Mouse (Mus musculus) heart, embryonic 11.5 days (tissue): ENCODE data around the gene Mei1. TPM values are rescaled to one million over a fixed set of nuclear protein-coding genes. Genes with fewer than 3 reads are reported as not detected.

Source experiments
- ATAC-seq: fragments of 200-750 bp; cut with Nextera tagmentation; replicated peaks from 2 replicates; pipeline ENCODE4 v1.8.0; 2017; ENCODE audit warnings: moderate library complexity; ENCODE audit not compliant: insufficient number of reproducible peaks, low FRiP score, low TSS enrichment
- H3K27ac ChIP-seq: fragments of 300-500 bp; sonication (generic); 2 replicates; pipeline ENCODE4 v1.5.1; 2014; ENCODE audit warnings: mild to moderate bottlenecking, low read depth, low read length
- H3K27me3 ChIP-seq: fragments of 300-500 bp; sonication (generic); 2 replicates; pipeline ENCODE4 v1.6.1; 2014; ENCODE audit warnings: mild to moderate bottlenecking, low read length, mixed read lengths; ENCODE audit not compliant: control insufficient read depth, insufficient read depth
- H3K36me3 ChIP-seq: fragments of 300-500 bp; sonication (generic); 2 replicates; pipeline ENCODE4 v1.6.1; 2014; ENCODE audit warnings: mild to moderate bottlenecking, low read length, moderate library complexity, mixed read lengths; ENCODE audit not compliant: control insufficient read depth, insufficient read depth
- H3K4me1 ChIP-seq: fragments of 300-500 bp; sonication (generic); 2 replicates; pipeline ENCODE4 v1.6.1; 2014; ENCODE audit warnings: low read length; ENCODE audit not compliant: control insufficient read depth, insufficient read depth
- H3K4me2 ChIP-seq: fragments of 300-500 bp; sonication (generic); 2 replicates; pipeline ENCODE4 v1.6.1; 2014; ENCODE audit warnings: mild to moderate bottlenecking, moderate library complexity
- H3K4me3 ChIP-seq: fragments of 300-500 bp; sonication (generic); 2 replicates; pipeline ENCODE4 v1.5.1; 2014; ENCODE audit warnings: low read depth, low read length
- H3K9ac ChIP-seq: fragments of 300-500 bp; sonication (generic); 2 replicates; pipeline ENCODE4 v1.6.1; 2014; ENCODE audit warnings: mild to moderate bottlenecking, low read depth, low read length, moderate library complexity
- H3K9me3 ChIP-seq: fragments of 300-500 bp; sonication (generic); replicated peaks from 2 replicates; pipeline ENCODE4 v1.6.1; 2016; ENCODE audit warnings: low read length; ENCODE audit not compliant: control insufficient read depth
- WGBS: fragments of 180-500 bp; shearing (Covaris S2); extraction: QIAGEN DNeasy Blood & Tissue Kit; methylation state at CpG from one replicate; pipeline ENCODE4 v1.1.7; 2014; ENCODE audit not compliant: insufficient replicate concordance; 5-methylcytosine and 5-hydroxymethylcytosine counted together
- polyA plus RNA-seq: library from polyadenylated mRNA; unstranded; fragments of >200 nt; fragmentation: Nextera tagmentation; extraction: Ambion mirVana; gene quantifications from 2 replicates; pipeline ENCODE4 v1.2.1, GENCODE M21; 2014

The Mei1 gene
- polyA plus RNA-seq, 1 experiment from 2014 or later = not detected

GRCm38 (mm10) chr15:82071816-82072469, 2.1 kb downstream of the Mei1 start:
- H3K9ac ChIP-seq = no peak overlapping the region
- no peaks in the 10 kb centered on the region for H3K36me3 ChIP-seq
- H3K27ac ChIP-seq = no peak overlapping the region
- 85% methylated on average over 26 of the region's 26 CpGs for WGBS
- no peak overlapping the region for H3K4me2 ChIP-seq
- no peaks in the 10 kb centered on the region for H3K4me1 ChIP-seq
- ATAC-seq = no peak
- H3K4me3 ChIP-seq = no peak overlapping the region
- peaks cover 46% of the 10 kb centered on the region for H3K27me3 ChIP-seq
- H3K9me3 ChIP-seq = peaks cover 3% of the 10 kb centered on the region; the same call in 1 of the 2 replicates

GRCm38 (mm10) chr15:82073490-82073889, 3.7 kb downstream of the Mei1 start:
- no peaks in the 10 kb centered on the region for H3K36me3 ChIP-seq
- no peak overlapping the region for H3K9ac ChIP-seq
- WGBS = 71% methylated on average over 7 of the region's 7 CpGs
- H3K27me3 ChIP-seq = peaks cover 39% of the 10 kb centered on the region
- no peak overlapping the region for H3K4me3 ChIP-seq
- peaks cover 3% of the 10 kb centered on the region; the same call in 1 of the 2 replicates for H3K9me3 ChIP-seq
- H3K27ac ChIP-seq = no peak overlapping the region
- H3K4me2 ChIP-seq = no peak overlapping the region
- H3K4me1 ChIP-seq = no peaks in the 10 kb centered on the region
- no peak for ATAC-seq

DNA sequence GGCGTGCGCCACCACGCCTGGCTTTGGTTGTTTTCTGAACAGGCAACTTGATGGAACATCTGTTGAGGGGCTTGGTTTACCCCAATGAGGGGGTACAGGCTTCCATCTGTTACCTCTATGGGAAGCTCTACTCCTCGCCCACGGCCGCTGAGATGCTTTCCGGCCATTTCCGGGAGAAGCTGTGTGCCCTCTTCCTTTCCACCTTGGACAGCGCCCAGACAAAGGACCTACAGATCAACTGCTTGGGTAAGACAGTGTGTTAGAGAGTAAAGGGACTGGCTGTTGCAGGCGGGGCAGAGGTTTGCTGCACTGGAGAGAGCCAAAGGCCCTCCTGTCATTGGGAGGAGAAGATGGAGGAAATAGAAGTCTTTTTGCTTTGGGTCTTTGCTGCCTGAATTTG, 10.1 kb downstream of the Mei1 start:
- H3K4me1 ChIP-seq = no peaks in the 10 kb centered on the region
- H3K27me3 ChIP-seq = no peaks in the 10 kb centered on the region
- no peaks in the 10 kb centered on the region for H3K9me3 ChIP-seq
- no peak overlapping the region for H3K4me3 ChIP-seq
- 56% methylated on average over 10 of the region's 10 CpGs for WGBS
- no peak overlapping the region for H3K27ac ChIP-seq
- ATAC-seq = no peak
- H3K4me2 ChIP-seq = no peak overlapping the region
- no peak overlapping the region for H3K9ac ChIP-seq
- no peaks in the 10 kb centered on the region for H3K36me3 ChIP-seq

DNA sequence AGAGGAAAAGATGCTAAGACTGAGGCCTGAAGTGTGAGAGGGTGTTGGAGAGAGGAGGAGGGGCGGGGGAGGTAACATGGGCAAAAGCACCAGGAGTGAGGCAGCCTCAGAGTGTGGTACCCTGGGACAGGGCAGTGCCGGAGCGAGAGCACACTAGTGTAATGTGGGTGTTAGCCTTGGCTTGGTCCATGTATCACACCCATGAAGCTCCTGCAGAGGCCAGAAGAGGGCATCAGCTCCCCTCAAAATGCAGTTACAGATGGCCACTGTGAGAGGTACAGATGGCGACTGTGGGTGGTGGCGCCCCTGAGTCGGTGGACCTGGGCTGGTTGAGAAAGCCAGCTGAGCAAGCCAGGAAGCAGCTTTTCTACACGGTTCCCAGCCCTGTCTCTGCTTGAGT, 11.4 kb downstream of the Mei1 start:
- no peaks in the 10 kb centered on the region for H3K27me3 ChIP-seq
- no peak overlapping the region for H3K4me2 ChIP-seq
- H3K27ac ChIP-seq = no peak overlapping the region
- WGBS = 29% methylated on average over 7 of the region's 7 CpGs
- ATAC-seq = no peak
- H3K4me3 ChIP-seq = no peak overlapping the region
- no peak overlapping the region for H3K9ac ChIP-seq
- no peaks in the 10 kb centered on the region for H3K36me3 ChIP-seq
- H3K9me3 ChIP-seq = no peaks in the 10 kb centered on the region
- no peaks in the 10 kb centered on the region for H3K4me1 ChIP-seq

GRCm38 (mm10) chr15:82085606-82086005, 15.8 kb downstream of the Mei1 start:
- Histone ChIP-seq H3K4me1 (no peaks in the 10 kb centered on the region), H3K27me3 (peaks cover 10% of the 10 kb centered on the region)
- ATAC-seq = no peak

GRCm38 (mm10) chr15:82086131-82086530, 16.3 kb downstream of the Mei1 start:
- peaks cover 10% of the 10 kb centered on the region for H3K27me3 ChIP-seq
- H3K4me1 ChIP-seq = no peaks in the 10 kb centered on the region
- no peak overlapping the region for H3K4me2 ChIP-seq
- no peaks in the 10 kb centered on the region for H3K9me3 ChIP-seq
- no peak overlapping the region for H3K9ac ChIP-seq
- H3K27ac ChIP-seq = no peak overlapping the region
- WGBS = 71% methylated on average over 12 of the region's 12 CpGs
- no peaks in the 10 kb centered on the region for H3K36me3 ChIP-seq
- no peak for ATAC-seq
- H3K4me3 ChIP-seq = no peak overlapping the region

More at GRCm38 (mm10) chr15:82085606-82086005, 15.8 kb downstream of the Mei1 start:
- 74% methylated on average over 9 of the region's 9 CpGs for WGBS
- Histone ChIP-seq H3K9me3 (no peaks in the 10 kb centered on the region), H3K27ac (no peak overlapping the region), H3K36me3 (no peaks in the 10 kb centered on the region), H3K4me3 (no peak overlapping the region), H3K4me2 (no peak overlapping the region), H3K9ac (no peak overlapping the region)

GRCm38 (mm10) chr15:82087266-82087665, 17.5 kb downstream of the Mei1 start:
- Histone ChIP-seq H3K27ac (no peak overlapping the region), H3K27me3 (peaks cover 14% of the 10 kb centered on the region), H3K4me1 (no peaks in the 10 kb centered on the region), H3K9me3 (no peaks in the 10 kb centered on the region), H3K4me2 (no peak overlapping the region), H3K36me3 (no peaks in the 10 kb centered on the region), H3K4me3 (no peak overlapping the region), H3K9ac (no peak overlapping the region)
- WGBS = 19% methylated on average over 10 of the region's 10 CpGs
- ATAC-seq = no peak

DNA sequence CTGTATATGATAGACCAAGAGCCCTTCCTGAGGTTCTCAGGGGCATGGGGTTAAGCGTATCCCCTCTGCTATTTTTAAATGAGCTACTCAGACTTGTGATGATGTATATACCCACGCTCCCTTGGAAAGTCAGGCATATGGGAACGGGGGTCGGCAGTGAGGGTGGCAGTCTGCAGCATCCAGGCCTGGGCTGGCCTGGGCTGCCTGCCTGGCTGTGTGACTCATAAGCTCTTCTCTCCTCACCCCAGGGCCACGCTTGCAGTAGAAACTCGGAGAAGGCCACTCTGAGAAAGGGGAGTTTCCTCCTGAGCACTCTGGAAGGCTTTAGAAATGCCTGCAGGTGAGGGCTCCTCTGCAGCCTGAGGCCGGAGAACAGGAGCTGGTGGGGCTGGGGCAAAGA, 21.3 kb downstream of the Mei1 start:
- WGBS = 61% methylated on average over 7 of the region's 7 CpGs
- H3K9ac ChIP-seq = no peak overlapping the region
- no peaks in the 10 kb centered on the region for H3K4me1 ChIP-seq
- H3K27me3 ChIP-seq = peaks cover 14% of the 10 kb centered on the region
- H3K36me3 ChIP-seq = no peaks in the 10 kb centered on the region
- no peak overlapping the region for H3K4me2 ChIP-seq
- ATAC-seq = no peak
- no peaks in the 10 kb centered on the region for H3K9me3 ChIP-seq
- no peak overlapping the region for H3K4me3 ChIP-seq
- no peak overlapping the region for H3K27ac ChIP-seq

DNA sequence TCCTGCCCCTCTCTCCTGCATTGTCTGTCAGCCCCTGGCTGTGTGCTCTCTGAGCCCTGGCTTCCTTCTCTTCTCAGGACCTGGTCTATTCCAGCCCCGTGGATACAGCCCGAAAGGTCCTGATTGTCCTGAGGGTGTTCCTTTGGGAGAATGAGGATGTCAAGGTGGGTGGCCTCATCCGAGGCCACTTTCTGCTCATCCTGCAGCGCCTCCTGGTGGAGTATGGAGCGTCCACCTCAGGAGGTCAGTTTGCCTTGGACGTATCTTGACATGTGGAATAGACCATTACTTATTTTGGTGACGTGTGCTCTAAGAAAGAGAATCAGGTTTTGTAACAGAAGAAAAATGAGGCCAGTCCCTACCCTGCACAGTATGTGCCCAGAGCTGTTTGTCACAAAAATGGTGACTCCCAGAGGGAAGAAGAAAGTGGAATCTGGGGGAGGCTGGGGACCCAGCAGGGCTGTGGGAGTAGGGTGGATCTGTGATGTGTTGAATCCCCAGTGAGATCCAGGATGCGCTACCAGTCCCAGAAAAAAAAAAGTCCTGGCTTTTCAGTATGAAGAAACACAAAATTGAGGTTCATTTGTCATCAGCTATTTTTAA, 37.3 kb downstream of the Mei1 start:
- WGBS = 20% methylated on average over 8 of the region's 8 CpGs

More for the DNA sequence above, 37.3 kb downstream of the Mei1 start:
- no peak overlapping the region for H3K4me3 ChIP-seq
- H3K9me3 ChIP-seq = no peaks in the 10 kb centered on the region
- no peaks in the 10 kb centered on the region for H3K4me1 ChIP-seq
- no peaks in the 10 kb centered on the region for H3K27me3 ChIP-seq
- no peak for ATAC-seq
- no peak overlapping the region for H3K9ac ChIP-seq
- no peak overlapping the region for H3K27ac ChIP-seq
- no peak overlapping the region for H3K4me2 ChIP-seq
- no peaks in the 10 kb centered on the region for H3K36me3 ChIP-seq
